Mouse (Mus musculus): ENCODE results near the gene Dnajb13.
"Not testable (repeated sequence)": the region's sequence is repeated elsewhere in the genome, so short reads cannot be mapped to it uniquely, and the experiment has no call there.

Dnajb13 gene

GRCm38 (mm10) chr7:100484493-100484892 is 30.3 kb downstream of the Dnajb13 start:
- no peak for DNase-seq

GRCm38 (mm10) chr7:100482046-100482445 is 32.7 kb downstream of the Dnajb13 start:
- DNase-seq = not testable (repeated sequence)

- no peak for DNase-seq
Measured at GRCm38 (mm10) chr7:100480175-100480574, 34.6 kb downstream of the Dnajb13 start.

GRCm38 (mm10) chr7:100479823-100480164 is 35.0 kb downstream of the Dnajb13 start:
- DNase-seq = no peak

GRCm38 (mm10) chr7:100479100-100479822 is 35.5 kb downstream of the Dnajb13 start:
- DNase-seq = no peak

GRCm38 (mm10) chr7:100474680-100475079 is 40.1 kb downstream of the Dnajb13 start:
- DNase-seq = no peak

- DNase-seq = no peak
Measured at GRCm38 (mm10) chr7:100473846-100474454, 40.8 kb downstream of the Dnajb13 start.

- DNase-seq = no peak
Measured at GRCm38 (mm10) chr7:100472777-100473176, 42.0 kb downstream of the Dnajb13 start, which contains the start of gene Ucp3. Gene Ucp3 (plus strand): TSS chr7:100472990.

- DNase-seq = no peak
Measured at GRCm38 (mm10) chr7:100471407-100471797, 43.4 kb downstream of the Dnajb13 start.

- DNase-seq = no peak
Measured at GRCm38 (mm10) chr7:100470796-100471406, 43.9 kb downstream of the Dnajb13 start.

GRCm38 (mm10) chr7:100469502-100469901 is 45.3 kb downstream of the Dnajb13 start:
- DNase-seq = no peak

- no peak for DNase-seq
Measured at GRCm38 (mm10) chr7:100468761-100469160, 46.0 kb downstream of the Dnajb13 start.

- DNase-seq = no peak
Measured at GRCm38 (mm10) chr7:100466781-100467510, 47.8 kb downstream of the Dnajb13 start.

- DNase-seq = no peak
Measured at GRCm38 (mm10) chr7:100465656-100466309, 49.0 kb downstream of the Dnajb13 start.

GRCm38 (mm10) chr7:100465248-100465647 is 49.5 kb downstream of the Dnajb13 start:
- no peak for DNase-seq

GRCm38 (mm10) chr7:100464248-100464647 is 50.5 kb downstream of the Dnajb13 start:
- DNase-seq = no peak

GRCm38 (mm10) chr7:100463757-100464156 is 51.0 kb downstream of the Dnajb13 start:
- no peak for DNase-seq

- no peak for DNase-seq
Measured at GRCm38 (mm10) chr7:100463194-100463593, 51.6 kb downstream of the Dnajb13 start.

GRCm38 (mm10) chr7:100461621-100462151 is 53.1 kb downstream of the Dnajb13 start:
- DNase-seq = peak; percentile 20

- no peak for DNase-seq
Measured at GRCm38 (mm10) chr7:100459862-100460261, 54.9 kb downstream of the Dnajb13 start.

- no peak for DNase-seq
Measured at GRCm38 (mm10) chr7:100458153-100458552, 56.6 kb downstream of the Dnajb13 start.

Data from cerebellum, adult 11-12 months (tissue).